Mouse (Mus musculus): ENCODE measurements around the gene Eif4e3.

- TF ChIP-seq POLR2A (IDR thresholded peaks at IDR 0.05; ENCODE audit: low read depth, low read length) = no peak
- TF ChIP-seq CTCF (conservative IDR thresholded peaks at IDR 0.05; ENCODE audit: insufficient read depth, insufficient read length, low read depth, low read length) = no peak
These were observed 51.3 kb downstream of the Eif4e3 start for GRCm38 (mm10) chr6:99615272-99615751.

Data from kidney, adult 2 months (tissue).